Mouse (Mus musculus): ENCODE measurements around the gene Cd3e. TPM values are rescaled to one million over a fixed set of nuclear protein-coding genes. Genes with fewer than 3 reads are reported as not detected.

Gene Cd3e
- total RNA-seq, 2 experiments from 2014 or later, result not detected

DNA sequence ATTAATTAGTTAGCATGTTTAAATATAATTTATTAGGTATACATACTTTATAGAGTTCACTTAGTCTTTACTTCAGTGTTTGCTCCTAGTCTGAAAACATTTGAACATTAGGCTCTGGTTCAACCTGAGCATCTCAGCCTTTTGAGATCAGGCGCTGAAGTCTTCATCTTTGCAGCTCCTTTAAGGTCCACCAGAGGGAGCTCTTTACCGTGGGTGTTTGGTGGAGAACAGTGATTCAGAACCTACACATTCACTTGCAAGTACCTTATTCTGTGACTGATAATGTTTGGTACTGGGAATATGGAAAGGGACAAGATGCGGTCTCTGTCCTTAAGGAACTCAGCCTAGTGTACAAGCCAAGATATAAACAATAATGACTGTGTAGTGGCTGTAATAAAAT lies 13.4 kb upstream of the Cd3e start:
- peak; percentile 59 for ATAC-seq (replicated peaks; ENCODE audit: poor library complexity, severe bottlenecking)

GRCm38 (mm10) chr9:45018031-45018430 lies 8.6 kb upstream of the Cd3e start:
- no peak for ATAC-seq (replicated peaks; ENCODE audit: poor library complexity, severe bottlenecking)

DNA sequence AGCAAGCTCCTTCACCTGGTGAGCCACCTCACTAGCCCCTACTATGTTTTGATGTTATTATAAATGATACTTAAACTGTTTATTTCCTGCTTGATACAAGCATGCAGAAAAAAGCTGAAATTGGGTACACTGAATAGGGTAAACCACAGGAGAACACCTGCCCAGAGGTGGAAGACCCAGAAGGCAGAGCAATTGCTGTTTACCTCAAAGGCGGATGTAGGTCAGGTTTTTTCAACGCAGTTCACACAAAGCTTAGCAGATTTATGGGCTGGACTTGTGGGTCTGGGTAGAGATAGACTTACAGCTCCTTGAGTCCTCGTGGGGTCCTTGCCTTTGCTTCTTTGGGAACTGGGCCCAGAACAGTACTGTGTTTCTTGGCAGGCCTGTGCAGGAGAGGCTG lies 6.4 kb upstream of the Cd3e start:
- no peak for ATAC-seq (replicated peaks; ENCODE audit: poor library complexity, severe bottlenecking)

GRCm38 (mm10) chr9:45014879-45015278 lies 5.5 kb upstream of the Cd3e start:
- no peak for ATAC-seq (replicated peaks; ENCODE audit: poor library complexity, severe bottlenecking)

DNA sequence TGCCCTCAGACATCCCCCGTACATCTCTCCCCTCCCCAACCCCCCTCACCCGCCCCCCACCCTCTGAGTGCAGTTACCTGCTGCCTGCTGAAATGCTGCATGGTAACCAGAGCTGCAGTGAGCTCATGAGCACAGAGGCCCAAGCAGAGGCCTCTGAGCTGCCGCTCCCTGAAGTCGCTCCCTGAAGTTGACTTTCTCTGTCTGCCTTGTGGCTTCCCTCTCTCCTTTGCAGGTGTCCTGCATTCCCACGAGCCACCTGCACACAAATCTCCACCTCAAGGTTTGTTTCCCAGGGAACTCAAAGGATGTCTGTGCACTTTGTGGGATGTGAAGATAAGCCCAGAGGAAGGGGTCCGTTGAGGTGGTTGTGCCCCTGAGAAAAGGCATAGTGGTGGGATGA lies 1.9 kb upstream of the Cd3e start:
- no peak for ATAC-seq (replicated peaks; ENCODE audit: poor library complexity, severe bottlenecking)

DNA sequence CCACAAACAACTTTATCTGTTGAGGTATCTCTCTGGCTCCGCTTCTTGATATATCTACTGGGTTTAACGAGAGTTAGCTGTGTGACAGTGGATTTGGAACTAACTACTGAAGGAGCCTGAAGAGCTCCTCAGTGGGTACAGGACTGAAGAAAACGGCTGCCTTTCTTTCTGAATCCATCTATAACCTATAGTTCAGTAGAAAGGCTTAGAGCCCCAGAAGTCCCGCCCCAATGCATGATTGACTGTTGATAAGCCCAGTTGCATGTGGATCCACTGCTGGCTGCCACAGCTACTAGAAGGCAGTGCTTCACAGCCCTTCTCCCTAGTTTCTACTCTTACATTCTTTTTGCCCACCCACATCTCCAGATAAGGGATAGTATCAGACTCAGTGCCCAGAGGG lies 1.0 kb upstream of the Cd3e start:
- ATAC-seq (replicated peaks; ENCODE audit: poor library complexity, severe bottlenecking), result no peak

DNA sequence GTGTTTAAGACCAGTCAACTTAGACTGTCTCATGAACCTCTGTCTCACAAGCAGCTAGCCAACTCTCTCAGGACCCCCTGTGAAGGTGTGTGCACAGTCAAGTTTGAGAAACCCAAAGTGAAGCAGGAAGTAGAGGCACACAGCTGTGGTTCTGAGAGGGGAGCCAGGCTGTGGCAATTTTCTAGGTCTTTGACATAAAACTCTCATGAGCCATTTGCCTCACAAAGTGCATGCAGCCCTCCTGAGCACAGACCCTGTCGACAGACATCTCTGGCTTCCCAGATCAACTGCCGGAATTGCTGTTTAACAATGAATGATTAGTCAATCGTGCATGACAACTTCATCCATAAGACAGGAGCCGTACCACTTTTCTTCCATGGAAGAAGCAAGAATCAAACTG lies 1.1 kb downstream of the Cd3e start:
- ATAC-seq (replicated peaks; ENCODE audit: poor library complexity, severe bottlenecking), result no peak

DNA sequence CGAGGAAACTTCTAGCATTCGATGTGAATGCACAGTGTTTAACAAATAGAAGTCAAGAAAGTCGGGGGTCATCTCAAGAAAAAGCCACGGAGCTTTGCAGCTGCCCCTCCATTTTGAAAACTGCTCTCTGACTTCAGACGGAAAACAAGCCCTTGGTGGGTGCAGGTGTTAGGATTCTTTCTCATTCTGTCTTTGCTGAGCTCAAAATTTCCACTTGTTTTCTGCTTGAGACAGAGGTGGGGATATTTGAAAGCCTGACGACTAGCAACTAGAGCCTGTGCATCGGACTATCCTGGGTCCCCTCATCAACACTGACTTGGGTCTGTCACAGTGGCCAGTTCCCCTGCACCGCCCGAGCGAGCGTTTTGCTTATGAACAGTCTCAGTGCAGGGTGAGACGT lies 2.0 kb downstream of the Cd3e start:
- ATAC-seq (replicated peaks; ENCODE audit: poor library complexity, severe bottlenecking), result no peak

GRCm38 (mm10) chr9:45000249-45000648 lies 9.2 kb downstream of the Cd3e start:
- no peak for ATAC-seq (replicated peaks; ENCODE audit: poor library complexity, severe bottlenecking)

- ATAC-seq (replicated peaks; ENCODE audit: poor library complexity, severe bottlenecking), result no peak
Measured at GRCm38 (mm10) chr9:44999776-45000175, 9.7 kb downstream of the Cd3e start.

DNA sequence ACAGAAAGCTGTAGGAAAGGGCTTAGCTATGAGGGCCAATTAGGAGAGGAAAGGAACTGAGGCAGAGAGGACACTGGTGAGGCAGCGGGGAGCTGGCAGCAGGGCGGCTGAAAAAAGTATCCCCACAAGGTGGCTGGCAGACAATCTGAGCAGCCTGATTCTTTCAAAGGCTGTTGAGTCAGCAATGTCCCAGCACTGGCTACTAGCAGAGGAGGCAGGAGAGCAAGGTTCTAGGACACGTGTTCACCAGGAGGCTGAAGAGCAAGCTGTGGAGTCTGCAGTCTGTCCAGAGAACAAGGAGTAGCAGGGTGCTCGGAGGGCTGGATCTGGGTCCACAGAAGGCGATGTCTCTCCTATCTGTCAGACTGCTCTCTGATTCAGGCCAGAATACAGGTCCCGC lies 10.3 kb downstream of the Cd3e start:
- ATAC-seq (replicated peaks; ENCODE audit: poor library complexity, severe bottlenecking), result no peak

DNA sequence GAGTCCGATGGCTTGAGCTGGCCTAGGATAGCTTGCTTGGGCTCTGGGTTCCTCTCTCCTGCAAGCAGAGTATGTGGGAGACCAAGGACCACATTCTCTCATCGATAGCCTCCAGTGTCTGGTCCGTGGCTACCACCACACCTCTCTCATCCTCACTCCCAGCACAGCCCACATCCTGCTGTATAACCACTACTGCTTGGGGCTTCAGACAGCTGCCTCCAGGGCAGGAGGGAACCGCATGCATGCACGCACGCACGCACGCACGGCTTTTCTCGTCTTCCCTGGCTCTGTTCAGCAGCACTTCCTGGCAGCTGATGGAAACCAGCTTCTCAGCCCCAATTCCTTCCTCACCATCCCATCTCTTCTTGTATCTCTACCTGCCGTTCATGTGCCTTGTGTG lies 11.3 kb downstream of the Cd3e start:
- ATAC-seq (replicated peaks; ENCODE audit: poor library complexity, severe bottlenecking), result peak; percentile 17; the same call in 1 of the 2 replicates

GRCm38 (mm10) chr9:44996590-44996989 lies 12.8 kb downstream of the Cd3e start:
- no peak for ATAC-seq (replicated peaks; ENCODE audit: poor library complexity, severe bottlenecking)

DNA sequence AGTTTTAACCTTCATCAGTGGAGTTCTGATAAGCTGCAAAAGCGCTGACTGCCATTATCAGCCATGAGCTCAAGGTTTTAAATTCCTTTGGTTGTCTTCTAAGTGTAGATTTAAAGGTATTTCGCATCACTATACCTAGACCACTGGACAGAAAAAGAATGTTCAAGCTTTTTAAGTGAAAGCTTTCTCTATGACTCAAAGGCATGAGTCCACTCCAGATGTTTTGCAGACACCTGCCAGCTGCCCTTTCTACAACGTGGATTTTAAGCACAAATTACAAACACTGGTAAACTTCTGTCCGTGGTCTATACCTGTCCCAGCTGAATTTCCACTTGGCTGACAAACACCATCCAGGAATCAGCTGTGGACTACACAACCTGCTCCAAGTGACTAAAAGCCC lies 14.5 kb downstream of the Cd3e start:
- no peak for ATAC-seq (replicated peaks; ENCODE audit: poor library complexity, severe bottlenecking)

GRCm38 (mm10) chr9:44993268-44993667 lies 16.2 kb downstream of the Cd3e start:
- no peak for ATAC-seq (replicated peaks; ENCODE audit: poor library complexity, severe bottlenecking)

GRCm38 (mm10) chr9:44992271-44992670 lies 17.2 kb downstream of the Cd3e start:
- no peak for ATAC-seq (replicated peaks; ENCODE audit: poor library complexity, severe bottlenecking)

DNA sequence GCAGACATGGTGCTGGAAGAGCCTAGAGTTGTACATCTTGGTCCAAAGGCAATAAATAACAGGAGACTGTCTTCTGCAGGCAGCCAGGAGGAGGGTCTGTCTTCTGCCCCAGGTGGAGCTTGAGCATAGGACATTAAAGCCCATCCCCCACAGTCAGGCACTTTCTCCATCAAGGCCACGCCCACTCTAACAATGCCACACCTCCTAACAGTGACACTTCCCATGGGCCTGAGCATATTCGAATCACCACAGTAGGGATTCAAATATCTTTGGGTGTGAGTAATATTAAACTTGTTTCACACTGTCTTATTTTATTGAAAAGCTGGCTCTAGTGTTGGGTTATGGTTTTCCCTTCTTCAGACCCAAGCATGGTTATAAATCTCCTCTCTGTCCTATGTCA lies 17.6 kb downstream of the Cd3e start:
- ATAC-seq (replicated peaks; ENCODE audit: poor library complexity, severe bottlenecking), result no peak

GRCm38 (mm10) chr9:44986976-44987375 lies 22.5 kb downstream of the Cd3e start:
- ATAC-seq (replicated peaks; ENCODE audit: poor library complexity, severe bottlenecking), result peak; percentile 48

DNA sequence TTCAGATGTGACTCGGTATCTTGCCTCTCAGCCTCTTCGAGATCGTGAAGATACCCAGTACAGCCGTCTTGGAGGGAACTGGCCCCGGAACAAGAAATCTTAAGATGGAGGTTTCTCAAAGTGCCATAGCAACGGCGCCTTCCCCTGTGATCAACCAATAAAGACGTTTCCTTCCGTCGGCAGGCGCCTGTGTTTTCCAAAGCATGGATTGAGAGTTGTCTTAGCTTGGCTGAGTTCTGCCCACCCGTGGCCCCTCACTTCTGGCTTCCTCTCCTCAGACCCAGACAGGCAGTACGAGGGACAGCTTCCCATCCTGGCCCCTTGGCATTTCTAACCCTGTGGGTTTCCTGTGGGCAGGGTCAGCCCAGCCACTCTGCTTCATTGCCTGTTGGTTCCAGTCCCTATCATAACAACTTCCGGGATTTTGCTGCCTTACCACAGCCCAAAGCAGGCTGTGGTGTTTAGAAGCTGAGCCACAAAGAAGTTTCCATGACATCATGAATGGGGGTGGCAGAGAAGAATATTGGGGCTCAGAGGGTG lies 23.1 kb downstream of the Cd3e start:
- peak; percentile 98 for ATAC-seq (replicated peaks; ENCODE audit: poor library complexity, severe bottlenecking)

DNA sequence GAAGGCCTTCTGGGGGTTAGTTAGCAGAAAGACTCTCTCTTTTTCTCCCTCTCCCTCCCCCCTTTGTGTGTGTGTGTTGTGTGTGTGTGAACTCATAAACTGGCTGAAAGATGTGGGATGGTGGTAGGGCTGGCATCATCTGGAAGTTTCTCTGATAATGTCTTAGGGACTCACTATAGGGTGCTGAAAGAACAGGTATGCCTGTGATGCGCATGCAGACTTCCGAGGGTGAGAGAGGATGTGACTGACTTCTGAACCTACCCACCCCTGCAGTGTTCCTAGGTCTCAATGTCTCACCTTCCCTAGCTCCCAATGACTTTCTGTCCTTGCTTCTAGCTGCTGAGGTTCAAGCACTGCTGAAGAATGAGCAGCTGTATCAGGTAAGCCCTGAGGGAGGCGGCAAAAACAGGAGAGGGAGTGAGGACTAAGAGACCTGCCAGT lies 23.7 kb downstream of the Cd3e start:
- ATAC-seq (replicated peaks; ENCODE audit: poor library complexity, severe bottlenecking), result no peak

GRCm38 (mm10) chr9:44983001-44983400 lies 26.4 kb downstream of the Cd3e start:
- ATAC-seq (replicated peaks; ENCODE audit: poor library complexity, severe bottlenecking), result no peak

- ATAC-seq (replicated peaks; ENCODE audit: poor library complexity, severe bottlenecking), result no peak
Measured at GRCm38 (mm10) chr9:44982531-44982930, 26.9 kb downstream of the Cd3e start.

GRCm38 (mm10) chr9:44982081-44982480 lies 27.3 kb downstream of the Cd3e start:
- no peak for ATAC-seq (replicated peaks; ENCODE audit: poor library complexity, severe bottlenecking)

Measured in granulocyte monocyte progenitor cell, adult 5-6 weeks (primary cell).